Mouse (Mus musculus) kidney, embryonic 16.5 days (tissue): ENCODE data around the gene S100a10. TPM values are rescaled to one million over a fixed set of nuclear protein-coding genes. Genes with fewer than 3 reads are reported as not detected.
A peak's percentile ranks its signal among the peaks of the same experiment; 100 is the strongest.

ENCODE experiments used
- ATAC-seq: fragments of 200-750 bp; cut with Nextera tagmentation; 2 replicates; pipeline ENCODE4 v1.8.0; 2017; ENCODE audit warnings: moderate TSS enrichment; ENCODE audit not compliant: low FRiP score, low TSS enrichment
- H3K27ac ChIP-seq: fragments of 300-500 bp; sonication (generic); 2 replicates; pipeline ENCODE4 v1.5.1; 2014; ENCODE audit warnings: low read length
- H3K27me3 ChIP-seq: fragments of 300-500 bp; sonication (generic); 2 replicates; pipeline ENCODE4 v1.6.1; 2014; ENCODE audit warnings: low read length, control low read depth, mixed read lengths; ENCODE audit not compliant: insufficient read depth
- H3K36me3 ChIP-seq: fragments of 300-500 bp; sonication (generic); 2 replicates; pipeline ENCODE4 v1.6.1; 2014; ENCODE audit warnings: low read length, control low read depth, mixed read lengths; ENCODE audit not compliant: insufficient read depth
- H3K4me1 ChIP-seq: fragments of 300-500 bp; sonication (generic); 2 replicates; pipeline ENCODE4 v1.6.1; 2014; ENCODE audit warnings: low read length, control low read depth, mixed read lengths; ENCODE audit not compliant: insufficient read depth
- H3K4me2 ChIP-seq: fragments of 300-500 bp; sonication (generic); replicated peaks from 2 replicates; pipeline ENCODE4 v1.6.1; 2014; ENCODE audit warnings: low read depth, low read length
- H3K4me3 ChIP-seq: fragments of 300-500 bp; sonication (generic); 2 replicates; pipeline ENCODE4 v1.5.1; 2014; ENCODE audit warnings: mild to moderate bottlenecking, low read length
- H3K9ac ChIP-seq: fragments of 300-500 bp; sonication (generic); replicated peaks from 2 replicates; pipeline ENCODE4 v1.6.1; 2014; ENCODE audit warnings: low read length
- H3K9me3 ChIP-seq: fragments of 300-500 bp; sonication (generic); 2 replicates; pipeline ENCODE4 v1.6.1; 2016; ENCODE audit warnings: low read length, control low read depth
- WGBS: fragments of 180-500 bp; shearing (Covaris S2); extraction: QIAGEN DNeasy Blood & Tissue Kit; methylation state at CpG from one replicate; pipeline ENCODE4 v1.1.7; 2014; 5-methylcytosine and 5-hydroxymethylcytosine counted together
- polyA plus RNA-seq: library from polyadenylated mRNA; unstranded; fragments of >200 nt; fragmentation: Nextera tagmentation; extraction: Ambion mirVana; gene quantifications from 2 replicates; pipeline ENCODE4 v1.2.1, GENCODE M21; 2015

Gene S100a10
- polyA plus RNA-seq, result 487 TPM in 2 replicates

DNA sequence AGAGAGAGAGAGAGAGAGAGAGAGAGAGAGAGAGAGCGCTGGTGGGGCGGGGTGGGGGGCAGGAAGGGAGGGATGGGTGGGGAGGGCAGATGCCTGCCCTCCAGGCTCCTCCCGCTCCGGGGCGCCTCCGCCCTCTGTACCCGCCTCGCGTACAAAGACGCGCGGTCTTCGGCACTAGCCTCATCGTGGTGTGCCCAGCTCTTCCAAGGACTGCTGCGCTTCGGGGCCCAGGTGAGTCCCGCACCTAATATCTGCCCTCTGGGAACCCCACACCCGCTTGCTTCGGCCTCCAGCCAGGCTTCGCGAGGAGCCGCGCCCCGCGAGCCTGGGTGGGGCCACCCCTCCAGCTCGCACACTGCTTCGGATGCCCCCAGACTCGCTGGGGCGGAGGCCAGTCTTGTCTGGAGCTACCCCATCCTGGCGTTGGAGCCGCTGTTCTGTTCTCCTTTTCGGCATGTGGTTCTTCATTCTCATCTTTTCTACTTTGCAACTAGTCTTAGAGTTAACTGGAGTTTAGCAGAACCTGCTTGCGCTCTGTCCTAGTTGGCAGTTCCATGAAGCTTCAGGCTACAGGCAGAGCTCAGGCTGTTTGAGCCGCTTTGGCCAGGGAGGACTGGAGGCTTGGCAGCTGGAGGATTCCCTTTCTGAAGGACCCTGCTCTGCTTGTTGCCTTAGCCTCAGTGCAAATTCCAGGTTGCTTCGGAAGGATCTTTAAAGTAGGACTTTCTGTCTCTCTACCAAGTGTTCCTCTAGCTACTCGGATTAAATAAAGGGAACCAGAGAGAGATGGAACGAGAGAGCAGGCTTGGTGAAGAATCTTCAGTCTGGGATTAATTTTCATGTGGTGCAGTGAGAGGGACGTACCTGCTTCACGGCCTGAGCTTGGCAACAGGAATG, at the start of gene S100a10:
Gene S100a10, plus strand, starts transcription at position 100 of the 897 bp plus-strand sequence.
- under 1% methylated on average over 37 of the region's 39 CpGs for WGBS
- Histone ChIP-seq H3K4me3 (peak within 1 kb of the TSS; percentile 67), H3K36me3 (no peaks in the 10 kb centered on the region), H3K4me1 (peaks cover 29% of the 10 kb centered on the region), H3K9ac (peak within 1 kb of the TSS; percentile 90), H3K27me3 (no peaks in the 10 kb centered on the region), H3K9me3 (no peaks in the 10 kb centered on the region), H3K27ac (peak within 1 kb of the TSS; percentile 95), H3K4me2 (peak within 1 kb of the TSS; percentile 82)
- ATAC-seq, result peak; percentile 91

GRCm38 (mm10) chr3:93505960-93506863, 48.7 kb upstream of the S100a10 start:
- no peaks in the 10 kb centered on the region for H3K27me3 ChIP-seq
- H3K4me3 ChIP-seq, result peak overlapping the region; percentile 7
- H3K27ac ChIP-seq, result peak overlapping the region; percentile 72
- WGBS, result 36% methylated on average over 30 of the region's 30 CpGs
- no peaks in the 10 kb centered on the region for H3K9me3 ChIP-seq
- H3K9ac ChIP-seq, result no peak overlapping the region
- peak overlapping the region; percentile 36 for H3K4me2 ChIP-seq
- H3K36me3 ChIP-seq, result no peaks in the 10 kb centered on the region
- no peaks in the 10 kb centered on the region for H3K4me1 ChIP-seq
- ATAC-seq, result peak; percentile 88

- Histone ChIP-seq H3K4me1 (no peaks in the 10 kb centered on the region), H3K9me3 (no peaks in the 10 kb centered on the region), H3K27ac (peak overlapping the region; percentile 59), H3K4me3 (no peak overlapping the region), H3K27me3 (no peaks in the 10 kb centered on the region), H3K36me3 (no peaks in the 10 kb centered on the region), H3K4me2 (peak overlapping the region; percentile 36), H3K9ac (no peak overlapping the region)
- 69% methylated on average over 5 of the region's 5 CpGs for WGBS
- no peak for ATAC-seq
Measured at GRCm38 (mm10) chr3:93506881-93507325, 48.0 kb upstream of the S100a10 start.

DNA sequence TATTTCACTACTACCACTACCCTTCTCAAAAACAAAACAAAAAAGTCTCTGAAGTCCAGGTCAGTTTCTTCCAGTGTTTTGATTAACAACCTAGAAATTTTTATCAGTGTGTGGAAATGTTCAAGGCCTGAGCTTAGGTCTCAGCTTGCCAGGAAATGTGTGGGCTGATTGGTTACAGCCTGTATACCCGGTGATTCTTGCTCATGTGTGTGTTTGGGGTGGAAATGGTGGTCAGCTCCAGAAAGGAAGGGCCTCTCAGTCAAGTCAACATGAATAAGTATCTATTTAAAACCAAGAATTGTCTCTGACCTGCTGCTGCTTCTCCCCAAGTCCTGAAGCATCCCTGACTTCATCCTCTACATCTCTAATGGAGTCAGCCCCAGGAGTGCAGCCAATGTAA, 45.6 kb upstream of the S100a10 start:
- no peaks in the 10 kb centered on the region for H3K4me1 ChIP-seq
- no peak overlapping the region for H3K4me2 ChIP-seq
- H3K9ac ChIP-seq, result no peak overlapping the region
- no peaks in the 10 kb centered on the region for H3K9me3 ChIP-seq
- no peak overlapping the region for H3K27ac ChIP-seq
- H3K4me3 ChIP-seq, result no peak overlapping the region
- WGBS, result 46% methylated on average over 1 of the region's 1 CpGs
- H3K27me3 ChIP-seq, result no peaks in the 10 kb centered on the region
- H3K36me3 ChIP-seq, result no peaks in the 10 kb centered on the region
- no peak for ATAC-seq

GRCm38 (mm10) chr3:93511036-93511435, 43.8 kb upstream of the S100a10 start:
- Histone ChIP-seq H3K4me2 (no peak overlapping the region), H3K36me3 (no peaks in the 10 kb centered on the region), H3K27me3 (no peaks in the 10 kb centered on the region), H3K27ac (no peak overlapping the region), H3K4me3 (no peak overlapping the region), H3K9me3 (no peaks in the 10 kb centered on the region), H3K4me1 (no peaks in the 10 kb centered on the region), H3K9ac (no peak overlapping the region)
- ATAC-seq, result no peak
- 75% methylated on average over 1 of the region's 1 CpGs for WGBS

- H3K4me3 ChIP-seq, result no peak overlapping the region
- 94% methylated on average over 1 of the region's 1 CpGs for WGBS
- H3K4me2 ChIP-seq, result no peak overlapping the region
- H3K9me3 ChIP-seq, result no peaks in the 10 kb centered on the region
- no peaks in the 10 kb centered on the region for H3K36me3 ChIP-seq
- H3K9ac ChIP-seq, result no peak overlapping the region
- no peaks in the 10 kb centered on the region for H3K27me3 ChIP-seq
- H3K4me1 ChIP-seq, result no peaks in the 10 kb centered on the region
- ATAC-seq, result no peak
- no peak overlapping the region for H3K27ac ChIP-seq
Measured at GRCm38 (mm10) chr3:93511801-93512200, 43.1 kb upstream of the S100a10 start.

DNA sequence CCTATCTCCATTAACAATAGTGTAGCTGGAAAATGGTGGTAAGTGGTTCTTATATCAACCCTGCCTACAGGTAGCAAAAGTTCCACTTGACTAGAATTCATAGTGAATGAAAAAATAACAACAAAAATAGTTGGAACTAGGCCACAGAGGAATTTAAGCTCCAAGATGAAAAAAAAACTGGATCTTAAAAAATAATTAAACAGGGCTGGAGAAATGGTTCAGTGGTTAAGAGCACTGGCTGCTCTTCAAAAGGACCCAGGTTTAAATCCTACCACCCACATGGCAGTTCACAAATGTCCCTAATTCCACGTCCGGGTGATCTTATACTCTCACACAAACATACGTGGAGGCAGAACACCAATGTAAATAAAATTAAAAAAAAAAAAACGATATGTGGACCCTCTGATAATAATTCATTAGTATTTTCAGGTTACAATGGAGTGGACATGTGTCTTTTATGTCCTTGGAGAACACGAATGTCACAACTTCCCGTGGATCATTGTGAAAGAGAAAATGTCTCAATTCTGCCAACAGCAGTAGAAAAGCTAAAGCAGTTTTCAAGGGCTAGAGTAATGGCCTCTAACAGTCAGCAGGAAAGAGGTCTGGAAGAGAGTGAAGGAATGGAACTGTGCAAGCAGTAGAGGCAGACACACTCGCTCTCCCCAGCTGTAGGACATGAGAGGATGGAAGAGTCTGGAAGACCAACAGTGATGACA, 42.3 kb upstream of the S100a10 start:
- no peak overlapping the region for H3K4me3 ChIP-seq
- H3K4me1 ChIP-seq, result no peaks in the 10 kb centered on the region
- H3K36me3 ChIP-seq, result no peaks in the 10 kb centered on the region
- ATAC-seq, result no peak
- no peak overlapping the region for H3K9ac ChIP-seq
- no peak overlapping the region for H3K4me2 ChIP-seq
- 71% methylated on average over 7 of the region's 7 CpGs for WGBS
- no peaks in the 10 kb centered on the region for H3K27me3 ChIP-seq
- no peaks in the 10 kb centered on the region for H3K9me3 ChIP-seq
- H3K27ac ChIP-seq, result no peak overlapping the region

DNA sequence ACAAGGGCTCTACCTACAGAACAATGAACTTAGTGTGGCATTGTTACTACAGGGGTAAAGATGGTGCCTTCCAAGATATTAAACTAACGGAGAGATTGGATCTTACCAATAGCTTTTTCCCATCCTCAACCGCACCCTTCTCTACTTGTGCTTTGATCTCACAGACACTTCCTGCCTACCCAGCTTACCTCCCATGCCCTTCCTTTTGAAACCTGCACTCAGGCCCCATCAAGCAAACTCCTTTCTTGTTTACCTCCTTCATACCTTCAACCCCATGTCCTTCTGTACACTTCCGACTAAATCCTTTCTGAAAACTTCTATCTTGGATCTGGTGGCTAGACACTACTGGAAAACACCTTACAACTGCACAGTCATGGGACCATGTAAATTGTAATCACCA, 40.3 kb upstream of the S100a10 start:
- 88% methylated on average over 3 of the region's 3 CpGs for WGBS
- H3K4me3 ChIP-seq, result no peak overlapping the region

DNA sequence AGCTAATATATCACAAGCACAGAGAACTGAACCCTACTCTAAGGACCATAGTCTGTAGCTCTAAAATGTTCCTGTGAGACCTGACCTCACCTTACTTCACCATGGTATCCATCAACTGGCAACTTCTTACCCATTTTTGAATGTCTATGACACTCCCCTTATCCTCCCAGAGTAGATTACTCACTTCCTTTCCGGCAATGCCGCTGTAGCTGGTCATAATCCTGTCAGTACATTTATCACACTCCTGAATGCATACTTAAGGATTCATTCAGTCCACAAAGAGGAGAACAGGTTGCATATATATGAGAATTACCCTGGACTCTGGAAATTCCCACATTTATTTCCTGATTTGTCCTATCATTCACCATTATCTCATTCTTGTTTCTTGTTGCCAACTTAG, 37.5 kb upstream of the S100a10 start:
- H3K4me2 ChIP-seq, result no peak overlapping the region
- H3K4me1 ChIP-seq, result peaks cover 15% of the 10 kb centered on the region
- H3K9ac ChIP-seq, result no peak overlapping the region
- 41% methylated on average over 2 of the region's 2 CpGs for WGBS
- no peaks in the 10 kb centered on the region for H3K9me3 ChIP-seq
- H3K27me3 ChIP-seq, result no peaks in the 10 kb centered on the region
- H3K27ac ChIP-seq, result no peak overlapping the region
- ATAC-seq, result no peak
- H3K36me3 ChIP-seq, result no peaks in the 10 kb centered on the region
- H3K4me3 ChIP-seq, result no peak overlapping the region

More for the DNA sequence above, 40.3 kb upstream of the S100a10 start:
- no peak for ATAC-seq
- no peak overlapping the region for H3K4me2 ChIP-seq
- no peaks in the 10 kb centered on the region for H3K27me3 ChIP-seq
- H3K9me3 ChIP-seq, result no peaks in the 10 kb centered on the region
- no peaks in the 10 kb centered on the region for H3K4me1 ChIP-seq
- no peak overlapping the region for H3K9ac ChIP-seq
- H3K27ac ChIP-seq, result no peak overlapping the region
- H3K36me3 ChIP-seq, result no peaks in the 10 kb centered on the region
